Mouse (Mus musculus): ENCODE data around the gene Cyth2.

- TF ChIP-seq GATA1 (IDR thresholded peaks at IDR 0.05; ENCODE audit: borderline replicate concordance, low read length), result no peak
- no peak for TF ChIP-seq FLI1 (IDR thresholded peaks at IDR 0.05; ENCODE audit: low read length)
These were observed 27.5 kb downstream of the Cyth2 start for GRCm38 (mm10) chr7:45786661-45787413.
